Mouse (Mus musculus) frontal cortex, postnatal 14 days (tissue): ENCODE results near the gene Nf1.

ENCODE experiments used
- DNase-seq, 2 experiments: peaks; one replicate each; pipeline ENCODE4 v3.0.0; 2022; ENCODE audit warnings: low spot score in 2 of 2

The Nf1 gene

GRCm38 (mm10) chr11:79328060-79328459, 11.4 kb upstream of the Nf1 start:
- no peak for DNase-seq

GRCm38 (mm10) chr11:79329585-79329984, 9.9 kb upstream of the Nf1 start:
- DNase-seq = no peak

DNA sequence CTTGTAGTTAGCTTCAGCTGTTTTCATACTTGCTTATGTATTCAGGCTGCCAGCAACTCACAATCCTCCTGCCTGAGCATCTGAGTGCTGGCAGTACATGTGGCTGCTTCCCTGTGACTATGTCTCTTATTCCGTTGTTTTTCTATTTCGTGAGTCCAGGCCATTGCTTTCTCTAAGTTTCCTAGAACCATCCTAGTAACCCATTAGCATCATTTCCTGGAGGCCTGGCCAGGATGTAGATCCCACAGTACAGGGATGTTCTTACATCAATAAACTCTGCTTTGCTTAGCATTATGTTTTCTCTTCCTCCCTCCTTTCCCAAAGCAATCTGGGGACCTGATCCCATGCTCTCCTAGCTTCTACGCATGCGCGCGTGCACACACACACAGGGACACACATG, 4.4 kb upstream of the Nf1 start:
- DNase-seq = no peak

DNA sequence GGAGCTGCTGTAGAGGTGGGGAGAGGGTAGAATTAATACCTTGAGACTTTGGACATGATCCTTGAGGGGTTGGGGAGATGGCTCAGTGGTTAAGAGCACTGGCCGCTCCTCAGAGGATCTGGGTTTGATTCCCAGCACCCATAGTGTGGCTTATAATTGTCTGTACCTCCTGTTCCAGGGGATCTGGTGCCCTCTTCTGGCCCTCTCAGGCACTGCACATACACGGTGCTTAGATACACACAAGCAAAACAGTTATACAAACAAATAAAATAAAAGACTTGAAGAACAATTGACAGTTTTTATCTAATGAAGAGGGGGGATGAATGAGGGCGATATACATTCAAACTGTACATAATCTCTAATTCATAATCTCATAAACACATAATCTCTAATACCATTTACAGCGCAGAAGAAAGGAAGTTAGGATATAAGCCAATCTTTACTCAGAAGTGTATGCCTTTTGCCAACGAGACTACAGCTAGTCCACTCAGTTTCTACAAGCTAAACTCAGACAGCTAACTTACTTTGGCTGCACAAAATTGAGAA, 2.7 kb upstream of the Nf1 start:
- no peak for DNase-seq

DNA sequence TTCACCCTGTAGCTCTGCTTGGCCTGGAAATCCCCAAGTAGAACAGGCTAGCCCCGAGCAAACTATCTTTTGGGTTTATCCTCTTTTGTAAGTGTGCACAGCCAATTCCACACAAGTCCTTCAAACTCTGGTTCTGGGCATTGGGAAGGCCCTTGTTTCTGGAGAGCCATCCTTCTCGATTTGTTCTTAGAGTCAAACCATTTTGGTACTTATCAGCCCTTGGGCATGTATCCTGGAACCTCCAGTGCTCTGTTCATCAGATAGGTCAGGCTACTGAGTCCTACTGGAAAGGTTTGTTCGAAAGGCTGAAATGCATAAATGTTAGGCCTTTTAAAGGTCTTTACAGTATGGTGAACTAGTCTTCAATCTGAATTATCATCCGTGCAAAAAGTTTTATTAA, 872 bp upstream of the Nf1 start:
- no peak for DNase-seq

GRCm38 (mm10) chr11:79339808-79340781, 602 bp downstream of the Nf1 start:
- peak in 1 of 2 experiments; percentile 19 for DNase-seq

DNA sequence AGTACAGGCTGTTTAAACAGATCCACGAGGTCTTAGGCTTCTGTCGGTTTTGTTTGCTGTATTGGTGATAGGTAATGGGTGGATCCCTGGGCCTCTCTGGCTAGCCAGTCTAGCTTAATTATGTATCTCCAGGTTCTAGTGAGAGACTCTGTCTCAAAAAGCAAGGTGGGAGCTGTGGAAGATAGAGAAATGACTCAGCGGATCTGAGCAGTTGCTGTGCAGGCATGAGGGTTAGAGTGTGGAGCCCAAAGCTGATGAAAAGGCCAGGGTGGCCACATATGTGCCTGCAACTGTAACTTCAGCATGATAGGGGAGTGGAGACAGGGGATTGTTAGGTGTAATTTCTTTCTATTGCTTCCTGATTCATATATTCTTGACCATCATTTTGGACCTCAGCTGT, 17.5 kb downstream of the Nf1 start:
- no peak for DNase-seq

- DNase-seq = no peak
These were observed 17.9 kb downstream of the Nf1 start for GRCm38 (mm10) chr11:79357397-79357796.

DNA sequence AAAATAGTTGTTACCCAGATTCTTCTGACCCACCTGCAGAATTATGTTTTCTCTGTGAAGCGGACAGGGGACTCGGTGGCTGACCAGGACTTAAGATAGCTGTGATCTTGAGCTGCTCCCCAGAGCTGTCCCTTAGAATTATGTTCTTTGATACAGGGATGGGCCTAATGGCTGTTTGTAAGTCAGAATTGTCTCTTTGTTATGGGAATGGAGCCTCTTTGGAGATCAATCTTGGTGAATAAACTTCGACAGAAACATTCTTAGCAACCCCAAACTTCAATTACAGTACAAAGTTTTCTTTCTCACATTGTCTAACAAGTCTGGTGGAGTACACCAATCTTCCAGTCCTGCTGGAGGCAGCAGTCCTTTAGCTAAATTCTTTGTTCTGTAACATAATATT, 25.5 kb downstream of the Nf1 start:
- no peak for DNase-seq

DNA sequence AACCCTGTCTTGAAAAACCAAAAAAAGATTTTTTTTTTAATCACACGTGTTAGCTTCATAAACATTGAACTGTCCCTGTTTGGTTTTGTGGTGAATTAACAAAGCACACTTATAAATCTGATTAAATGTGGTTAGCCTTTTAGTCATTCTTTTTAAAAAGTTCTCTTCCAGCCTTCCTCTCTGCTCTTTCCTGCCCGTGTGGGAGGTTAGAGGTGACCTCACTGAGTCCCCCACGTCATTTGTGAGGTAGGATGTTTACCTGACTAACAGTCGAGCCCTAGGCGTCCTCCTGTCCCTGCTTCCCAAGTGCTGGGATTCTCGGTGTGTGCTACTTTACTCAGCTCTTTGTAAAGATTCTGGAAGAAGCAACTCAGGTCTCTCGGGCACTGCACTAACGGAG, 26.8 kb downstream of the Nf1 start:
- no peak for DNase-seq

- no peak for DNase-seq
These were observed 33.5 kb downstream of the Nf1 start for GRCm38 (mm10) chr11:79373031-79373430.

DNA sequence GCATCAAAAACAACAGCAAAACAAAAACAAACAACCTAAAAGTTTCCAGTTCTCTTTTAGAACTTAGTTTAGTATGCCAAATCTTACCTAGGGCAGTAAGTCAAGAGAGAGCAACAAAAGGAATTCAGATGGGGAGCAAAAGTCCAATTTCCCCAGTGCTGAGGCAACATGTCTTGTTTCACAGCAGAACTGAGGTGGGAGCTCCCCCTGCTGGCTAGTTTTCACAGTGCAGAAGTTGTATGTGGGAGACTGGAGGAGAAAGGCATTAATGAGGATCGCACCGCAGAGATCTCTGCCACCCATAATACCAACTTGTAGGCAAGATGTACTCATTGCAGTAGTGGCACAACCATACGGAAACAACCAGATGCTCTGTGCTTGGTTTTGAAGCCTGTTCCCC, 58.8 kb downstream of the Nf1 start:
- peak; percentile 45 to 84 for DNase-seq

DNA sequence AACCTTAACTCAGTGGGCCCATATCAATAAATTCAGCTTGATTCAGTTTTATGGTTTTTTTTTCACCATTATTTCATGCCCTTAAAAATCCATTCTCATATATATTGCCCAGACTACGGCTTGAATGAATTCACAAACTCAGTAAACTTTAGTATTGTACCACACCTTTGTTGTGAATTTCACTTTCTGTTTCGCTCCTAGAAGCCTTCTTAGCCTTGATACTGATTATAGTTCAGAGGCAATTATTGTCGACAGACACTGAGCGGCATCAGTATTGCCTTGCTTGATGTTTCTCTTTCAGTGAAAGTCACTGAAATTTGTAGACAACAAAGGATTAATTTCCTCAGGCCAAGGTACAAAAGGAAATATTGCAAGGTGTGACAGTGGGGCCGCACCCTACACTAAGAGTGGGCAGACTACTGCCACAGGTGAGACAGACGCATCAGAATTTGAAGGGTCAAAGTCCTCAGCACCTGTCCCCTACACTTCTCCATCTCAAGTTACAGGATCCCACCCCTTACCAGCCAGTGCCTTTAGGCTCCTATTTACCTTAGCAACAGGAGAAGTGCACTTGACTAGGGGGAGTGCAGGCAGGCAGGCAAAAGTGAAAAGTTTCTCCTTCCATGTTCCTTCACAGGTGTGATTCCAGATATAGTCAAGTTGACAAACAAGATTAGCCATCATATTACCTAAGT, 64.3 kb downstream of the Nf1 start:
- no peak for DNase-seq

- no peak for DNase-seq
These were observed 74.4 kb downstream of the Nf1 start for GRCm38 (mm10) chr11:79413761-79414513.

DNA sequence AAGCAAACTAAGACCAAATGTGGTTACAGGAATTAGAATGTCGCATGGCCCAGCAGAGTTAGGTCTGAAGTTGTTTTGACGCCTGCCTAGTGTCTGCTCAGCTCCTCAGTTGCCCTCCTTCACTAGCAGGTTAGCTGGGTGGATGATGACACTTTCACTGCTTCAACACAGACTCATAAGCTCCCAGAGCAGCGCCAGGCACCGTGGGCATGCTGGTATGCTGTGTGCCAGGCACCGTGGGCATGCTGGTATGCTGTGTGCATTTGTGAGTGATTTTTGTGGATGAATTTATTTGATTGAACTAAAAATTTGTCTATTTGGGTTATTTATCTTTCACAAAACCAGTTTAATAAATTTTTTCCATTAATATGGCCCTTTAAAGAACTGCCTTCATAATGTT, 83.0 kb downstream of the Nf1 start:
- DNase-seq = no peak

DNA sequence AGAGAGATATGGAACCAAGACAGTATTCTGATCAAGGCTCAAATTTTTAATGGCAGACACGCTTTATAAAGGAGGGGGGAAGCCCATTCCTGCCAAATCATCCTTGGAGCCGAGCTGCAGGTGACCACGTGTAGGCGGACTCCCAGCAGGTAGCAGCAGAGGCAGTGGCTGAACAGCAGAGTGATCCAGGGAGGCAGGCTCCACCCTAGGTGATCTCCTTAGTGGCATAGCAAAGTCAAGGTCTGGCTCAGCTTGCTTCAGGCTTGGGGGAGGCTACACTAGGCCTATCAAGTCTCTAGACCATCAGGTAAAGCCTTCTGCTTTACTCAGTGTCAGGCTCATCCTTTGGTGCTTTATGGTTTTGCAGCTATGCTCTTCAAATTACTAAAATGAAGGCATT, 87.1 kb downstream of the Nf1 start:
- DNase-seq = no peak

DNA sequence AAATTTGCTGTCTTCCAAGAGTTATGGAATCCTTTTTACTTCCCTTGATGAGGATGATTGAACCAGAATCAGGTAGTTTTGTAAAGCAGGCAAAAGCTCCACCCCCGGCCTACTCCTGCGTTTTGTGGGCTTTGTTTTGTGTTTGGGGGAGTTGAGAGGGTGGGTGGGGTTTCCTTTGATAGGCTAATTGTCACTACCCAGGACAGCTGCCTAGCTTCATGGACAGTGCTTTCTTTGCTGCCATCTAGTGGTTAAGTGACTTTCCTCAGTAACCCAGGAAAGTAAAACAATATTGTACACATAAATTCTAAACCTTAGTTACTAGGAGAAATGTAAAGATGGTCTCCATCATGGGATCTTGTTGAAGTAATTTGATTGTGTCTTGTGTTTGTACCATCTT, 88.1 kb downstream of the Nf1 start:
- DNase-seq = no peak

DNA sequence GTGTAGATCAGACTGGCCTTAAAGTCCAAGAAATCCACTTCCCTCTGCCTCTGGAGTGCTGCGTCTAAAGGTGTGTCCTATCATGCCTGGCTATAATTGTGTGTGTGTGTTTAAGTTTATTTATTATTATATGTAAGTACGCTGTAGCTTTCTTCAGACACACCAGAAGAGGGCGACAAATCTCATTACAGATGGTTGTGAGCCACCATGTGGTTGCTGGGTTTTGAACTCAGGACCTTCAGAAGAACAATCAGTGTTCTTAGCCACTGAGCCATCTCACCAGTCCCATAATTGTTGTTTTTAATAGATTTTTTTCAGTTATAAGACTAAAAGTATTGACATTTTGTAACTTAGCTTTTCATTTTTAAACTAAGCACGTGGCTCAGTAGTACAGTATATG, 95.8 kb downstream of the Nf1 start:
- DNase-seq = no peak

DNA sequence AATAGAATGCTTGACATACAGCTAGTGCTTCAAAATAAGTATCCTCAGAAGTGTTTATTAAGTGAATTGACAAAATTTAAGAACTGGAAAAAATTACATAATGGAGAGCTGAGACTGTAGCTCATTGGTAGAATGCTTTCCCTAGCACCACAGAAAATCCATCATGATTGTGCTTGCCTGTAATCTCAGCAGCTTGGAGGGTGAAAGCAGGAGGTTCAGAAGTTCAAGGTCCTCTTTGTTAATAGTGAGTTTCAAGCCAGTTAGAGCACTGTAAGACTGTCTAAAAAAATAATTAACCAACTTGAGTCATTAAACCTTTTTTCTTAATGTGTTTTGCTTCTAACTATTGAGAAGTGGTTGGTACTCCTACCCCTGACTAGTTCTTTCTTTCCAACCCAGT, 108.9 kb downstream of the Nf1 start:
- DNase-seq = no peak

- no peak for DNase-seq
These were observed 113.5 kb downstream of the Nf1 start for GRCm38 (mm10) chr11:79452966-79453365.

- no peak for DNase-seq
These were observed 118.4 kb downstream of the Nf1 start for GRCm38 (mm10) chr11:79457928-79458327.

DNA sequence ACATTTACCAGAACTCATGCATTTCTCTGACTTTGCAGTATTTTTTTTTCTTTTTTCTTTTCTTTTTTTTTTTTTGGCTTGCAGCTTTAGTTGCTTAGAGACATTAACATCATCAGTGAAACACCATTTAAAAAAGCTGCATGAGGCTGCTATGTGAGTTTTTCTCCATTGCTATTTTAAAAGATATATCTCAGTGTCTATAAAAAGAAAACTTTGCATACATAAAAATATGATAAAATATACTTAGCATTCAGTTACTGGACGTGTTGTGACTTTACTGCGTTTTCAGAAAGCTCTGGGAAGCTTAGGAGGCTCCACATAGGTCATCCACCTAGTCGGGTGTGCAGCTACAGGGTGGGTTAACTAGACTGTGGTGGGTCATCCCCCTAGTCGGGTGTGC, 120.4 kb downstream of the Nf1 start:
- no peak for DNase-seq
